Mouse (Mus musculus) lung, embryonic 15.5 days (tissue): ENCODE measurements at regions not wholly inside any gene's neighbourhood (a gene's known extent, or its start where the extent isn't known, plus 50 kb on each side); places are given as distances from the start of the nearest gene placed in this dataset.

Source experiments
- ATAC-seq: fragments of 200-750 bp; cut with Nextera tagmentation; 2 replicates; pipeline ENCODE4 v1.8.0; 2017; ENCODE audit warnings: moderate number of reproducible peaks, borderline replicate concordance; ENCODE audit not compliant: low FRiP score, low TSS enrichment; ENCODE audit errors: extremely low read depth
- H3K27ac ChIP-seq: fragments of 300-500 bp; sonication (generic); 2 replicates; pipeline ENCODE4 v1.5.1; 2015; ENCODE audit warnings: moderate library complexity, mild to moderate bottlenecking, inconsistent platforms
- H3K27me3 ChIP-seq: fragments of 300-500 bp; sonication (generic); 2 replicates; pipeline ENCODE4 v1.6.1; 2015; ENCODE audit warnings: inconsistent platforms
- H3K36me3 ChIP-seq: fragments of 300-500 bp; sonication (generic); 2 replicates; pipeline ENCODE4 v1.6.1; 2015; ENCODE audit warnings: inconsistent platforms
- H3K4me1 ChIP-seq: fragments of 300-500 bp; sonication (generic); 2 replicates; pipeline ENCODE4 v1.6.1; 2015; ENCODE audit warnings: inconsistent platforms
- H3K4me2 ChIP-seq: fragments of 300-500 bp; sonication (generic); 2 replicates; pipeline ENCODE4 v1.6.1; 2015; ENCODE audit warnings: inconsistent platforms, mild to moderate bottlenecking, moderate library complexity
- H3K4me3 ChIP-seq: fragments of 300-500 bp; sonication (generic); 2 replicates; pipeline ENCODE4 v1.5.1; 2015; ENCODE audit warnings: mild to moderate bottlenecking, inconsistent platforms
- H3K9ac ChIP-seq: fragments of 300-500 bp; sonication (generic); 2 replicates; pipeline ENCODE4 v1.6.1; 2015; ENCODE audit warnings: inconsistent platforms
- H3K9me3 ChIP-seq: fragments of 300-500 bp; sonication (generic); 2 replicates; pipeline ENCODE4 v1.6.1; 2016; ENCODE audit warnings: inconsistent platforms
- WGBS: fragments of 180-500 bp; shearing (Covaris S2); methylation state at CpG from one replicate; pipeline ENCODE4 v1.1.7; 2015; 5-methylcytosine and 5-hydroxymethylcytosine counted together

- Histone ChIP-seq H3K27me3 (no peaks in the 10 kb centered on the region), H3K4me3 (no peak overlapping the region), H3K9ac (no peak overlapping the region), H3K9me3 (no peaks in the 10 kb centered on the region), H3K36me3 (no peaks in the 10 kb centered on the region), H3K27ac (no peak overlapping the region), H3K4me1 (no peaks in the 10 kb centered on the region), H3K4me2 (no peak overlapping the region)
- WGBS = 79% methylated on average over 5 of the region's 5 CpGs
- no peak for ATAC-seq
Measured at GRCm38 (mm10) chr10:21762516-21762915, 119.5 kb upstream of the Sgk1 start.

GRCm38 (mm10) chr10:21763017-21763964 lies 118.7 kb upstream of the Sgk1 start:
- no peaks in the 10 kb centered on the region for H3K36me3 ChIP-seq
- no peak overlapping the region for H3K4me3 ChIP-seq
- no peak for ATAC-seq
- no peak overlapping the region for H3K4me2 ChIP-seq
- no peak overlapping the region for H3K9ac ChIP-seq
- H3K27me3 ChIP-seq = no peaks in the 10 kb centered on the region
- H3K4me1 ChIP-seq = no peaks in the 10 kb centered on the region
- H3K27ac ChIP-seq = no peak overlapping the region
- H3K9me3 ChIP-seq = no peaks in the 10 kb centered on the region
- WGBS = 89% methylated on average over 17 of the region's 17 CpGs

GRCm38 (mm10) chr10:21764090-21764489 lies 117.9 kb upstream of the Sgk1 start:
- H3K4me3 ChIP-seq = no peak overlapping the region
- no peak for ATAC-seq
- no peaks in the 10 kb centered on the region for H3K9me3 ChIP-seq
- no peak overlapping the region for H3K4me2 ChIP-seq
- H3K27ac ChIP-seq = no peak overlapping the region
- 78% methylated on average over 8 of the region's 8 CpGs for WGBS
- no peak overlapping the region for H3K9ac ChIP-seq
- no peaks in the 10 kb centered on the region for H3K4me1 ChIP-seq
- H3K27me3 ChIP-seq = no peaks in the 10 kb centered on the region
- no peaks in the 10 kb centered on the region for H3K36me3 ChIP-seq

- H3K9ac ChIP-seq = no peak overlapping the region
- H3K4me3 ChIP-seq = no peak overlapping the region
- H3K36me3 ChIP-seq = no peaks in the 10 kb centered on the region
- H3K4me2 ChIP-seq = no peak overlapping the region
- H3K4me1 ChIP-seq = no peaks in the 10 kb centered on the region
- no peak for ATAC-seq
- H3K27ac ChIP-seq = no peak overlapping the region
- H3K9me3 ChIP-seq = no peaks in the 10 kb centered on the region
- WGBS = 73% methylated on average over 13 of the region's 13 CpGs
- no peaks in the 10 kb centered on the region for H3K27me3 ChIP-seq
Measured at GRCm38 (mm10) chr10:21764891-21765290, 117.1 kb upstream of the Sgk1 start.

GRCm38 (mm10) chr10:21773548-21773947 lies 108.4 kb upstream of the Sgk1 start:
- Histone ChIP-seq H3K4me3 (no peak overlapping the region), H3K4me1 (0 out of 2 replicates have a peak, but pooled peaks cover 3% of the 10 kb centered on the region), H3K27me3 (no peaks in the 10 kb centered on the region), H3K36me3 (no peaks in the 10 kb centered on the region), H3K27ac (no peak overlapping the region), H3K9ac (no peak overlapping the region), H3K4me2 (no peak overlapping the region), H3K9me3 (no peaks in the 10 kb centered on the region)
- 70% methylated on average over 4 of the region's 4 CpGs for WGBS
- no peak for ATAC-seq

GRCm38 (mm10) chr10:21775441-21775840 lies 106.5 kb upstream of the Sgk1 start:
- H3K36me3 ChIP-seq = no peaks in the 10 kb centered on the region
- ATAC-seq = no peak
- no peak overlapping the region for H3K27ac ChIP-seq
- no peaks in the 10 kb centered on the region for H3K9me3 ChIP-seq
- WGBS = 74% methylated on average over 5 of the region's 5 CpGs
- H3K9ac ChIP-seq = no peak overlapping the region
- 0 out of 2 replicates have a peak, but pooled peaks cover 3% of the 10 kb centered on the region for H3K4me1 ChIP-seq
- H3K27me3 ChIP-seq = no peaks in the 10 kb centered on the region
- no peak overlapping the region for H3K4me2 ChIP-seq
- H3K4me3 ChIP-seq = no peak overlapping the region

GRCm38 (mm10) chr10:21775911-21776761 lies 105.8 kb upstream of the Sgk1 start:
- no peak for ATAC-seq
- Histone ChIP-seq H3K4me2 (no peak overlapping the region), H3K9ac (no peak overlapping the region), H3K27ac (no peak overlapping the region), H3K9me3 (no peaks in the 10 kb centered on the region), H3K27me3 (no peaks in the 10 kb centered on the region), H3K36me3 (no peaks in the 10 kb centered on the region), H3K4me1 (0 out of 2 replicates have a peak, but pooled peaks cover 3% of the 10 kb centered on the region), H3K4me3 (no peak overlapping the region)
- 61% methylated on average over 12 of the region's 12 CpGs for WGBS

- no peak overlapping the region for H3K9ac ChIP-seq
- H3K4me2 ChIP-seq = no peak overlapping the region
- H3K9me3 ChIP-seq = no peaks in the 10 kb centered on the region
- WGBS = 64% methylated on average over 8 of the region's 8 CpGs
- ATAC-seq = no peak
- no peak overlapping the region for H3K4me3 ChIP-seq
- no peaks in the 10 kb centered on the region for H3K36me3 ChIP-seq
- H3K4me1 ChIP-seq = 0 out of 2 replicates have a peak, but pooled peaks cover 3% of the 10 kb centered on the region
- no peaks in the 10 kb centered on the region for H3K27me3 ChIP-seq
- no peak overlapping the region for H3K27ac ChIP-seq
Measured at GRCm38 (mm10) chr10:21776762-21777080, 105.3 kb upstream of the Sgk1 start.

GRCm38 (mm10) chr10:21777103-21777502 lies 104.9 kb upstream of the Sgk1 start:
- no peak overlapping the region for H3K4me3 ChIP-seq
- H3K27me3 ChIP-seq = no peaks in the 10 kb centered on the region
- no peak overlapping the region for H3K27ac ChIP-seq
- ATAC-seq = no peak
- no peaks in the 10 kb centered on the region for H3K36me3 ChIP-seq
- H3K4me2 ChIP-seq = no peak overlapping the region
- 0 out of 2 replicates have a peak, but pooled peaks cover 3% of the 10 kb centered on the region for H3K4me1 ChIP-seq
- WGBS = 82% methylated on average over 3 of the region's 3 CpGs
- H3K9ac ChIP-seq = no peak overlapping the region
- H3K9me3 ChIP-seq = no peaks in the 10 kb centered on the region

- H3K27ac ChIP-seq = no peak overlapping the region
- no peak overlapping the region for H3K4me3 ChIP-seq
- H3K9ac ChIP-seq = no peak overlapping the region
- H3K36me3 ChIP-seq = no peaks in the 10 kb centered on the region
- 80% methylated on average over 7 of the region's 7 CpGs for WGBS
- no peak for ATAC-seq
- H3K27me3 ChIP-seq = no peaks in the 10 kb centered on the region
- H3K4me2 ChIP-seq = no peak overlapping the region
- no peaks in the 10 kb centered on the region for H3K9me3 ChIP-seq
- H3K4me1 ChIP-seq = no peaks in the 10 kb centered on the region
Measured at GRCm38 (mm10) chr10:21783478-21783877, 98.5 kb upstream of the Sgk1 start.

- Histone ChIP-seq H3K4me2 (no peak overlapping the region), H3K9me3 (no peaks in the 10 kb centered on the region), H3K27ac (no peak overlapping the region), H3K4me1 (no peaks in the 10 kb centered on the region), H3K27me3 (no peaks in the 10 kb centered on the region), H3K4me3 (no peak overlapping the region), H3K9ac (no peak overlapping the region), H3K36me3 (no peaks in the 10 kb centered on the region)
- ATAC-seq = no peak
- 57% methylated on average over 4 of the region's 4 CpGs for WGBS
Measured at GRCm38 (mm10) chr10:21785110-21785509, 96.9 kb upstream of the Sgk1 start.

GRCm38 (mm10) chr10:21785785-21786184 lies 96.2 kb upstream of the Sgk1 start:
- Histone ChIP-seq H3K36me3 (no peaks in the 10 kb centered on the region), H3K9ac (no peak overlapping the region), H3K9me3 (no peaks in the 10 kb centered on the region), H3K4me3 (no peak overlapping the region), H3K4me1 (no peaks in the 10 kb centered on the region), H3K27me3 (no peaks in the 10 kb centered on the region), H3K27ac (no peak overlapping the region), H3K4me2 (no peak overlapping the region)
- ATAC-seq = no peak
- WGBS = 53% methylated on average over 5 of the region's 5 CpGs
